Mouse (Mus musculus) kidney, adult 2 months (tissue): ENCODE data around the gene Ostf1. TPM values are rescaled to one million over a fixed set of nuclear protein-coding genes. Genes with fewer than 3 reads are reported as not detected.

ENCODE experiments used
- DNase-seq: peaks from one replicate; pipeline ENCODE4 v3.0.0; 2021
- H3K27ac ChIP-seq: fragments of 200-500 bp; 2 replicates; pipeline ENCODE4 v1.5.1; 2012; ENCODE audit warnings: low read depth, low read length, control low read depth, inconsistent platforms; ENCODE audit not compliant: insufficient read depth
- H3K27me3 ChIP-seq: fragments of 200-500 bp; replicated peaks from 2 replicates; pipeline ENCODE4 v1.6.1; 2012; ENCODE audit warnings: mild to moderate bottlenecking, moderate library complexity, low read length, inconsistent platforms; ENCODE audit not compliant: control insufficient read depth, insufficient read depth
- H3K36me3 ChIP-seq: fragments of 200-500 bp; 2 replicates; pipeline ENCODE4 v1.6.1; 2012; ENCODE audit warnings: mild to moderate bottlenecking, moderate library complexity, low read length, inconsistent platforms; ENCODE audit not compliant: control insufficient read depth, insufficient read depth
- H3K4me1 ChIP-seq: fragments of 200-500 bp; 2 replicates; pipeline ENCODE4 v1.6.1; 2011; ENCODE audit warnings: low read length; ENCODE audit not compliant: control insufficient read depth, insufficient read depth
- H3K4me3 ChIP-seq: fragments of 200-500 bp; 2 replicates; pipeline ENCODE4 v1.5.1; 2011; ENCODE audit warnings: mild to moderate bottlenecking, low read depth, low read length, control low read depth; ENCODE audit not compliant: insufficient read depth
- CTCF ChIP-seq: fragments of 200-500 bp; conservative IDR thresholded peaks from 2 replicates; pipeline ENCODE4 v1.5.1; 2011; ENCODE audit warnings: low read depth, mild to moderate bottlenecking, control low read depth, low read length, moderate library complexity, mixed read lengths; ENCODE audit not compliant: insufficient read depth, insufficient read length
- POLR2A ChIP-seq: fragments of 200-500 bp; IDR thresholded peaks from one replicate; pipeline ENCODE4 v1.6.1; 2011; ENCODE audit warnings: low read depth, low read length, control low read depth
- WGBS: fragments of 180-500 bp; shearing (Covaris S2); methylation state at CpG from one replicate; pipeline ENCODE4 v1.1.7; 2018; 5-methylcytosine and 5-hydroxymethylcytosine counted together
- polyA plus RNA-seq: library from polyadenylated mRNA; depleted of rRNA; stranded (reverse); fragments of >200 nt; gene quantifications from 2 replicates; pipeline ENCODE4 v1.2.3, GENCODE M21; 2012

The Ostf1 gene
- polyA plus RNA-seq, 1 experiment, result 80.0 TPM

- TF ChIP-seq CTCF (no peak), POLR2A (no peak)
- WGBS, result 68% methylated on average over 1 of the region's 1 CpGs
- H3K36me3 ChIP-seq, result no peaks in the 10 kb centered on the region
- no peak for DNase-seq
- H3K27ac ChIP-seq, result 0 out of 2 replicates have a peak overlapping the region, but pooled peaks have one; percentile 40
- H3K4me3 ChIP-seq, result no peak overlapping the region
- peaks cover 24% of the 10 kb centered on the region for H3K4me1 ChIP-seq
- H3K27me3 ChIP-seq, result no peaks in the 10 kb centered on the region
These were observed 14.1 kb downstream of the Ostf1 start for GRCm38 (mm10) chr19:18617504-18617903.

GRCm38 (mm10) chr19:18615680-18616240, 15.9 kb downstream of the Ostf1 start:
- H3K4me1 ChIP-seq, result peaks cover 24% of the 10 kb centered on the region
- peak overlapping the region; percentile 89 for H3K27ac ChIP-seq
- peak; percentile 60 for DNase-seq
- 64% methylated on average over 9 of the region's 9 CpGs for WGBS
- no peak overlapping the region for H3K4me3 ChIP-seq
- TF ChIP-seq CTCF (no peak), POLR2A (no peak)
- H3K27me3 ChIP-seq, result no peaks in the 10 kb centered on the region
- H3K36me3 ChIP-seq, result no peaks in the 10 kb centered on the region

GRCm38 (mm10) chr19:18614337-18614736, 17.3 kb downstream of the Ostf1 start:
- H3K4me1 ChIP-seq, result peaks cover 20% of the 10 kb centered on the region
- H3K4me3 ChIP-seq, result no peak overlapping the region
- TF ChIP-seq CTCF (no peak), POLR2A (no peak)
- WGBS, result 79% methylated on average over 7 of the region's 7 CpGs
- H3K27ac ChIP-seq, result no peak overlapping the region
- no peaks in the 10 kb centered on the region for H3K36me3 ChIP-seq
- no peaks in the 10 kb centered on the region for H3K27me3 ChIP-seq
- no peak for DNase-seq

GRCm38 (mm10) chr19:18608975-18609374, 22.6 kb downstream of the Ostf1 start:
- Histone ChIP-seq H3K27ac (no peak overlapping the region), H3K4me1 (peaks cover 21% of the 10 kb centered on the region), H3K36me3 (no peaks in the 10 kb centered on the region), H3K27me3 (no peaks in the 10 kb centered on the region), H3K4me3 (no peak overlapping the region)
- TF ChIP-seq POLR2A (no peak), CTCF (no peak)
- 30% methylated on average over 6 of the region's 6 CpGs for WGBS
- DNase-seq, result no peak

GRCm38 (mm10) chr19:18607907-18608306, 23.7 kb downstream of the Ostf1 start:
- no peaks in the 10 kb centered on the region for H3K27me3 ChIP-seq
- peaks cover 18% of the 10 kb centered on the region for H3K4me1 ChIP-seq
- no peaks in the 10 kb centered on the region for H3K36me3 ChIP-seq
- TF ChIP-seq POLR2A (no peak), CTCF (no peak)
- WGBS, result 42% methylated on average over 7 of the region's 7 CpGs
- no peak overlapping the region for H3K27ac ChIP-seq
- no peak overlapping the region for H3K4me3 ChIP-seq
- no peak for DNase-seq

GRCm38 (mm10) chr19:18603011-18603410, 28.6 kb downstream of the Ostf1 start:
- Histone ChIP-seq H3K4me1 (peaks cover 10% of the 10 kb centered on the region), H3K4me3 (no peak overlapping the region), H3K36me3 (no peaks in the 10 kb centered on the region), H3K27ac (no peak overlapping the region), H3K27me3 (no peaks in the 10 kb centered on the region)
- 79% methylated on average over 6 of the region's 6 CpGs for WGBS
- TF ChIP-seq POLR2A (no peak), CTCF (no peak)
- no peak for DNase-seq

- Histone ChIP-seq H3K4me3 (no peak overlapping the region), H3K27me3 (no peaks in the 10 kb centered on the region), H3K4me1 (peaks cover 4% of the 10 kb centered on the region), H3K36me3 (no peaks in the 10 kb centered on the region), H3K27ac (no peak overlapping the region)
- DNase-seq, result no peak
- no peak for TF ChIP-seq POLR2A
- TF ChIP-seq CTCF, result no peak
- 96% methylated on average over 9 of the region's 9 CpGs for WGBS
These were observed 31.0 kb downstream of the Ostf1 start for GRCm38 (mm10) chr19:18600611-18601010.
